Mouse (Mus musculus) intestine, embryonic 15.5 days (tissue): ENCODE results near the gene Asf1b. TPM values are rescaled to one million over a fixed set of nuclear protein-coding genes. Genes with fewer than 3 reads are reported as not detected.

Source experiments
- ATAC-seq: fragments of 200-750 bp; cut with Nextera tagmentation; 2 replicates; pipeline ENCODE4 v1.8.0; 2017; ENCODE audit warnings: moderate TSS enrichment, moderate library complexity
- H3K27ac ChIP-seq: fragments of 300-500 bp; sonication (generic); 2 replicates; pipeline ENCODE4 v1.5.1; 2015; ENCODE audit warnings: mild to moderate bottlenecking, inconsistent platforms
- H3K27me3 ChIP-seq: fragments of 300-500 bp; sonication (generic); replicated peaks from 2 replicates; pipeline ENCODE4 v1.6.1; 2015; ENCODE audit warnings: inconsistent platforms
- H3K36me3 ChIP-seq: fragments of 300-500 bp; sonication (generic); 2 replicates; pipeline ENCODE4 v1.6.1; 2015; ENCODE audit warnings: inconsistent platforms
- H3K4me1 ChIP-seq: fragments of 300-500 bp; sonication (generic); replicated peaks from 2 replicates; pipeline ENCODE4 v1.6.1; 2015; ENCODE audit warnings: inconsistent platforms
- H3K4me2 ChIP-seq: fragments of 300-500 bp; sonication (generic); replicated peaks from 2 replicates; pipeline ENCODE4 v1.6.1; 2015; ENCODE audit warnings: mild to moderate bottlenecking, inconsistent platforms
- H3K4me3 ChIP-seq: fragments of 300-500 bp; sonication (generic); replicated peaks from 2 replicates; pipeline ENCODE4 v1.5.1; 2015; ENCODE audit warnings: inconsistent platforms
- H3K9ac ChIP-seq: fragments of 300-500 bp; sonication (generic); 2 replicates; pipeline ENCODE4 v1.6.1; 2015; ENCODE audit warnings: inconsistent platforms
- H3K9me3 ChIP-seq: fragments of 300-500 bp; sonication (generic); 2 replicates; pipeline ENCODE4 v1.6.1; 2016; ENCODE audit warnings: inconsistent platforms
- WGBS: fragments of 180-500 bp; shearing (Covaris S2); methylation state at CpG from one replicate; pipeline ENCODE4 v1.1.7; 2015; 5-methylcytosine and 5-hydroxymethylcytosine counted together
- polyA plus RNA-seq: library from polyadenylated mRNA; unstranded; fragments of >200 nt; fragmentation: Nextera tagmentation; extraction: Ambion mirVana; gene quantifications from 2 replicates; pipeline ENCODE4 v1.2.1, GENCODE M21; 2015

Gene Asf1b
- polyA plus RNA-seq: 57.8 and 60.9 TPM in 2 replicates

DNA sequence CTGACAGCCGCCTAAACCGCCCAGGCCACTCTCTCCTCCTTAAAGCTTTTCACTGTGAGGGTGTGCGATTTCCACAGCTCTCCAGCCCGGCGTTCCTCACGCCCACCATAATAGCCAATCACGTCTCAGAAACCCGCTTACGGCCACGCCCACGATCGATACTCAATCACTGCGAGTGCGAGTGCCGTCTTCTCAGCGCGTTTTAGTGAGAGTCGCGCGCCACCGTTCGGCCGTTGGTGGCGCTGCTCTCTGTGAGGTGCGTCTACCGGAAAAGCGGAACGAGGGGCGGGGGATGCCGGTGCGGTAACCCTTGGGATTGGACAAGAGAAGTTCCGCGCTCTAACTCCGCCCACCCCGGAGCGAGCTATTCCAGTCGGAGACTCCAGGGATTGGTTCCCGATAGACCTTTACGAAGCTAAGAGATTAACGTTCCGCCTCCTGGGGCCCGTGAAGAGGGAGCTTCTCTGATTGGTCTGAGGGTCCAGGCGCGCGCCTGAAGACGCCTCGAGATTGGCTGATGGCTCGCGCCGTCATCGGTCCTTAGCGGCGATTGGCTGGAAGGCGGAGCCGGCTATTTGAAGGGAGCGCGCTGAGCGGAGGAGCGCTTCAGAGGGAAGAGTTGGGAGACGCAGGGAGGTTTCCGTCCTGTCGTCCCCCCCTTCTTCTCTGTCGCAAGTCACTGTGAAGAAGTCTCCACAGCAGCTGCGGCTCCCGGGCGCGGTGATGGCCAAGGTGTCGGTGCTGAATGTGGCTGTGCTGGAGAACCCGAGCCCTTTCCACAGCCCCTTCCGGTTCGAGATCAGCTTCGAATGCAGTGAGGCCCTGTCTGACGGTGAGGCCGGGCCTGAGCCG lies at the start of gene Asf1b, which contains the start of gene Gm10644:
TSS of gene Asf1b (plus strand) at position 402 of the 852 bp plus-strand sequence.
TSS of gene Gm10644 (minus strand) at position 100 of the 852 bp plus-strand sequence.
- Histone ChIP-seq H3K27me3 (no peaks in the 10 kb centered on the region), H3K9me3 (no peaks in the 10 kb centered on the region), H3K4me2 (peak within 1 kb of the TSS; percentile 90), H3K4me3 (peak within 1 kb of the TSS; percentile 73), H3K4me1 (peaks cover 11% of the 10 kb centered on the region), H3K9ac (peak within 1 kb of the TSS; percentile 73), H3K27ac (0 out of 2 replicates have a peak within 1 kb of the TSS, but pooled peaks have one; percentile 27), H3K36me3 (no peaks in the 10 kb centered on the region)
- peak; percentile 99 for ATAC-seq
- WGBS: under 1% methylated on average over 75 of the region's 75 CpGs

DNA sequence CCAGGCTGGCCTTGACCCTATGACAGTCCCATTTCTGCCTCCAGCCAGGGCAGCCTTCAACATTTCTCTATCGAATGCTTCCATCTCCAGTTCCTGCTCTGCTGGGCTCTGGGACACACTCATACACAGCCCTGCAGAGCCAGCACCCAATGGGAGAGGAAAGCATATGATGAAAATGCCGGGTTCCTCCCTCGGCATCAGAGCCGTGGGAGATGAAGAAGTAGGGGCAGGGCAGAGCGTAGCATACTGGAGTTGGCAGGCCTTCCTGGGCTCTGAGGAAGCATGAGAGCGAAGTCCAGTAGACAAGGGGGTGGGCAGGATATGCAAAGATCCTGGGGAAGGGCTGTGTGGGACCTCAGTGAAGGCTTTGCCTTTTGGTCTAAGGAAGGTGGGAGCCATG lies 46.7 kb upstream of the Asf1b start:
- H3K4me1 ChIP-seq: peaks cover 25% of the 10 kb centered on the region
- H3K4me2 ChIP-seq: no peak overlapping the region
- ATAC-seq: no peak
- no peak overlapping the region for H3K27ac ChIP-seq
- no peaks in the 10 kb centered on the region for H3K9me3 ChIP-seq
- no peaks in the 10 kb centered on the region for H3K36me3 ChIP-seq
- H3K9ac ChIP-seq: no peak overlapping the region
- H3K27me3 ChIP-seq: no peaks in the 10 kb centered on the region
- no peak overlapping the region for H3K4me3 ChIP-seq
- 66% methylated on average over 6 of the region's 6 CpGs for WGBS

DNA sequence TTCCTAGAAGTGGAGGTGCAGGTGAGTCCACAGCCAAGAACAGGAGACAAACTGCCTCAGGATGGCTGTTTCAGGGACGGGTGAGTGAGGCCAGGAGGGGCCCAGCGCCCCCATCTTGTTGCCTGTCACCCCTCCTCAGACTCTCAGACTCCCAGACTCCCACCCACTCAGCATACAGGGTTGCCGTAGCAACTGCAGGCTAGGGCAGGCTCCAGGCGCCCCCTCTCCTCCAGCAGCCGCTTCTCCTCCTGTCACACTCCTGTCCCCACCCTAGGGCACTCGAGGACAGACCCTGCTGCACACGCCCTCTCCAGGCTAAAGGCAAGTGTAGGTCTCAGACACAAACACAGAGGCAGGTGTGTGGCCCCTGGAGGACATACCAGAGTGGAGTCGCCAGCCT lies 46.0 kb upstream of the Asf1b start:
- Histone ChIP-seq H3K9me3 (no peaks in the 10 kb centered on the region), H3K27me3 (no peaks in the 10 kb centered on the region), H3K27ac (no peak overlapping the region), H3K4me1 (peaks cover 21% of the 10 kb centered on the region), H3K36me3 (no peaks in the 10 kb centered on the region), H3K4me2 (no peak overlapping the region), H3K9ac (no peak overlapping the region), H3K4me3 (no peak overlapping the region)
- 48% methylated on average over 8 of the region's 8 CpGs for WGBS
- ATAC-seq: no peak

DNA sequence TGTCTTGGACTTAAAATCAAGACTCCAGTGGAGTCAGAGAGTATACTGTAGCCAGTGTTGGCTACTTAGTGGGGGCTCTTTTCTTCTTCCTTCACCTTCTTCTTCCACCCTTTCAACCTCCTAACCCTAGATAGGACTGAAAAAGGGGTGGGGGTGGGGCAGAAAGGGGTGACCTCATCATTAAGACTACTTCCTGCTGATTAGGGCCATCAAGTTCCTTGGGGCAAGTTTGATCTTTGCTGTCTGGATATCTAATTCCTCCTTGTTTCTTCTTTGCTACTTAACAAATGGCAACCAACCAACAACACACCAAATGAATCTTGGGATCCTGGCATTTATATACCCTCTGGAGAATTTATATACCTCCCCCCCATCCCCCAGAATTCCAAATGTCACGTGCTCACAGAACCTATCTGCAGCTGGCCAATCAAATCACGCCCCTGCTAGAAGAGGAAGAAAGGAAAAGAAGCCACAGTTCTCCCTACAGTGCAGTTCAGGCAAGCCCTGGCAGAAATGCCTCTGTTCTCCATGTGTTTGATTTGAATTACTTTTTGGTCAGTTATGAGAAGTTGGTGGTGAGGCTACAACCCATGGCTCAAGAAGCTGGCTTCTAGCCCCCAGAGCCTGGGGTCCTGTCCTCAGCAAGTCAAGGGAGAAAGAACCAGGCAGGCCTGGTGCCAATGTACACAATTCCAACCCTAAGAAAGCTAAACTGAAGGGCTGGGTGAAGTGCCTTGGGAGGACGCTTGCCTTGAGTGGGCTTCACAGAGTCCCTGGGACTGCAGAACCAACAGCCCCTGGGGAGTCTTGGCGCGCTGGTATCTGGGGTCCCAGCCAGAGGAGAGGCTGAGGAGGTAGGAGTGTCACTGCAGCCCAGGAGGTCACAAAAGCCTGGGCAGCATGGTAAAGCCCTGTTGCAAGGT lies 43.2 kb upstream of the Asf1b start:
- Histone ChIP-seq H3K27me3 (no peaks in the 10 kb centered on the region), H3K4me2 (no peak overlapping the region), H3K4me3 (no peak overlapping the region), H3K9ac (no peak overlapping the region), H3K4me1 (peaks cover 26% of the 10 kb centered on the region), H3K36me3 (no peaks in the 10 kb centered on the region), H3K9me3 (no peaks in the 10 kb centered on the region), H3K27ac (no peak overlapping the region)
- ATAC-seq: no peak
- WGBS: 65% methylated on average over 5 of the region's 5 CpGs

DNA sequence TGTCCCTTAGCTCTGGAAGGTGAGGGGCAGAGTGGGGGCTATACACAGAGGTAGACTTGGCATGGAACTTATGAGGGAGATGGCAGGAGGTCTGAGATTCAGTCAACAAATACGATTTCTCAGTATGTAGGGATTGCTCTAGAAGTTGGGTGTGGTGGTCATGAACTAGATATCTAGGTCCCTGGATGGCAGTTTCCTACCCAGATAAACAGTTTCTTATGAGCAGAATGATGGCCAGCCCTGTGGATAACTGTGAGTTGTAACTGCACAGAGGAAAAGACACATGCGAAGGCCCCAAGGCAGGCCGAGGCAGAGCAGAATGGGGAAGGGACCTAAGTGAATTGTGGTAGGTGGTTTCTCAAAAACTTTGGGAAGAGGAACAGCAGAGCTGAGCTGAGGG lies 41.1 kb upstream of the Asf1b start:
- H3K27me3 ChIP-seq: no peaks in the 10 kb centered on the region
- WGBS: 90% methylated on average over 3 of the region's 3 CpGs
- no peak overlapping the region for H3K9ac ChIP-seq
- peaks cover 15% of the 10 kb centered on the region for H3K4me1 ChIP-seq
- H3K9me3 ChIP-seq: no peaks in the 10 kb centered on the region
- no peak for ATAC-seq
- H3K4me2 ChIP-seq: no peak overlapping the region
- H3K27ac ChIP-seq: no peak overlapping the region
- no peaks in the 10 kb centered on the region for H3K36me3 ChIP-seq
- no peak overlapping the region for H3K4me3 ChIP-seq

DNA sequence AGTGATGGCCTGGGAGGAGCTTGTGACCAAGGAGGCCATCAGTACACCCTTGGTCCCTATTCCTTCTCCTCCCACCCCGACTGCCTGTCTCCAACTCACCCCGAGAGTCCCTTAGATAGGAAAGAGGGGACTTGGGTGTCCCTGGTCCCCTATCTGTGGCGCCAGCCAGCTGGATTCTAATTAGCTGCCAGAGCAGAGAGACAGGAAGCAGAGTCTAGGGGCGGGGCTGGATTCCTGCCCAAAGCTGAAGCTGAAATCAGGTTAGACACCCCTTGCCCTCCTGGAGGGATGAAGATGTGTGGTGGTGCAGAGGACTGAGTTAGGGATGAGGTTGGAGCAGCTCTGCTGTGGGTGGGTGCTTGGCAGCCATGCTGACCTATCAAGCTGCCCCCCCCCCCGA lies 40.4 kb upstream of the Asf1b start:
- Histone ChIP-seq H3K27ac (no peak overlapping the region), H3K4me3 (no peak overlapping the region), H3K36me3 (no peaks in the 10 kb centered on the region), H3K9ac (no peak overlapping the region), H3K27me3 (no peaks in the 10 kb centered on the region), H3K4me1 (peaks cover 8% of the 10 kb centered on the region), H3K4me2 (no peak overlapping the region), H3K9me3 (no peaks in the 10 kb centered on the region)
- WGBS: 47% methylated on average over 5 of the region's 5 CpGs
- peak; percentile 13; the same call in 1 of the 2 replicates for ATAC-seq

DNA sequence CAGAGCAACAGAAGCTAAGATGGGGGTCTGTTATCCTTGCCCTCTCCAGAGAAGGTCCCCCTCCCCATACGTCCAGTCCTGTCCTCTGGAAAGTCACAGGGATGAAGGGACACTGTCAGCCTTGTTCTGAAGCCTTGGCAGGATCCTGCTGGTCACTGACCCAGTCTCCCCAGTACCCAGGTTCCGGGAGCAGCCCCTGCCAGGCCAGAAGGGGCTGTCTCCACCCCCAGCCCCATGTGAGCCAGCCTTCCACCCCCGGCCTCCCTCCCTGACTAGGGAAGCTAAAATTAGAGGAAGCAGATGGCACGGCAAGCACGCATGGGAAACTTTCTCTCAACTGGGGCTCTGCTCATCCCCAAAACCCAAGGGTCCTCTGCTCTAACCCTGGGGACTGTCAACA lies 39.3 kb upstream of the Asf1b start:
- WGBS: 84% methylated on average over 5 of the region's 5 CpGs
- no peak for ATAC-seq
- peaks cover 8% of the 10 kb centered on the region for H3K4me1 ChIP-seq

DNA sequence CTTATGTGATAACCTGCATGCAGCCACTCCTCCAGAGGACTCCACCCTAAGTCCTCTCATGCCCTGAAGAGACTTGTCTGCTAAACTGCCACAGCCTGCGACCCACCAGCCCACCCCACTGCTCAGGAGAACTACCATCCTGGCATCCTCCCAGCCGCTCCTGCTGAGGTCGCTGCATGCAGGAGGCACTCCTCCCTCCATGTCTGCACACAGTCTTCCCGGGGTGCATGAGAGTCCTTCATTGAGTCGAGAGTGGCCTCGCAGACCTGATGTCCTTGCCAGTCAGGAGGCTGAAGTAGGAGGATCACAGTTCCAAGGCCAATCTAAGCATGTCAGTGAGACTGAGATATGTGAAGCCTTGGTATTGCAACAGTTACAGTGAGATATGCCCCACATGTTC lies 37.7 kb upstream of the Asf1b start:
- Histone ChIP-seq H3K9me3 (no peaks in the 10 kb centered on the region), H3K27ac (no peak overlapping the region), H3K36me3 (peaks cover 6% of the 10 kb centered on the region; the same call in 1 of the 2 replicates), H3K4me1 (peaks cover 8% of the 10 kb centered on the region), H3K27me3 (no peaks in the 10 kb centered on the region), H3K4me2 (no peak overlapping the region), H3K9ac (no peak overlapping the region), H3K4me3 (no peak overlapping the region)
- WGBS: 79% methylated on average over 6 of the region's 6 CpGs
- ATAC-seq: no peak

More for the DNA sequence above, 39.3 kb upstream of the Asf1b start:
- Histone ChIP-seq H3K36me3 (peaks cover 3% of the 10 kb centered on the region; the same call in 1 of the 2 replicates), H3K9ac (no peak overlapping the region), H3K27ac (peak overlapping the region; percentile 9; the same call in 1 of the 2 replicates), H3K9me3 (no peaks in the 10 kb centered on the region), H3K27me3 (no peaks in the 10 kb centered on the region), H3K4me2 (no peak overlapping the region), H3K4me3 (no peak overlapping the region)

DNA sequence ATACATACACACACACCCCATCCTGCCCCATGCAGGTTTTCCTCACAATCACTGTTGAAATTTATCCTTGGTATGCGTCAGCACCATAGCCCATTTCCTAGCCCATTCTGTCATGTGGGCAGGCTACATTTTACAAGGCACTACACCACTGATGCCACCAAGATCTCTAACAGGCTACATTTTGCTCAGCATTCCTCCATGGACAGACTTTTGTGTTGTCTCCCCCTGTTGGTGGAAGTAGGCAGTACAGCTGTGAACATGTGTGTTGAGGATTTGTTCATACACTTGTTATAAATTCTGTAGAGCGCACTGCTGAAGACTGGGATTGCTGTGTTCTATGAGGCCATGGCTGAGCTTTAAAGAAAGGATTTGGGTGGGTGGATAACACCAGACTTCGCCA lies 33.7 kb upstream of the Asf1b start:
- no peak overlapping the region for H3K4me2 ChIP-seq
- 68% methylated on average over 3 of the region's 3 CpGs for WGBS
- H3K27ac ChIP-seq: no peak overlapping the region
- no peak overlapping the region for H3K4me3 ChIP-seq
- H3K27me3 ChIP-seq: no peaks in the 10 kb centered on the region
- H3K36me3 ChIP-seq: peaks cover 20% of the 10 kb centered on the region
- no peaks in the 10 kb centered on the region for H3K9me3 ChIP-seq
- peak; percentile 29; the same call in 1 of the 2 replicates for ATAC-seq
- H3K4me1 ChIP-seq: no peaks in the 10 kb centered on the region; the same call in 1 of the 2 replicates
- no peak overlapping the region for H3K9ac ChIP-seq

DNA sequence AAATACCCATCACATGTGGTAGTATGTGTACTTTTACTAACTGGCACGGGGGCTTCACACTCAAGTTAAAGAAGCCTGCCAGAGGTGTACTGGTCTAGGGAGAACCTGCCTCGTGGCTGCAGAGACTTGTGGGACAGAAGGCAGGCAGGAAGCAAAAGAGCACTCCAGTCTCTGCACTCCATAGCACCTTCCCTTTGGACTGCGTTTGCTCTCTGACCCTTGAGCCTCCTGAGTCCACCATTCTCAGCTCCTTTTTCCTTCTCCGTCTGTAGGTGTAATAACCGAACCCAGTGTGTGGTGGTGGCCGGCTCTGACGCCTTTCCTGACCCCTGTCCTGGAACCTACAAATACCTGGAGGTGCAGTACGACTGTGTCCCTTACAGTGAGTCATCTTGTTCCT lies 32.6 kb upstream of the Asf1b start:
- Histone ChIP-seq H3K4me3 (no peak overlapping the region), H3K9ac (no peak overlapping the region), H3K36me3 (peaks cover 20% of the 10 kb centered on the region), H3K27ac (no peak overlapping the region), H3K4me2 (no peak overlapping the region), H3K27me3 (no peaks in the 10 kb centered on the region), H3K9me3 (no peaks in the 10 kb centered on the region), H3K4me1 (no peaks in the 10 kb centered on the region; the same call in 1 of the 2 replicates)
- no peak for ATAC-seq
- 90% methylated on average over 8 of the region's 8 CpGs for whole genome bisulfite sequencing

DNA sequence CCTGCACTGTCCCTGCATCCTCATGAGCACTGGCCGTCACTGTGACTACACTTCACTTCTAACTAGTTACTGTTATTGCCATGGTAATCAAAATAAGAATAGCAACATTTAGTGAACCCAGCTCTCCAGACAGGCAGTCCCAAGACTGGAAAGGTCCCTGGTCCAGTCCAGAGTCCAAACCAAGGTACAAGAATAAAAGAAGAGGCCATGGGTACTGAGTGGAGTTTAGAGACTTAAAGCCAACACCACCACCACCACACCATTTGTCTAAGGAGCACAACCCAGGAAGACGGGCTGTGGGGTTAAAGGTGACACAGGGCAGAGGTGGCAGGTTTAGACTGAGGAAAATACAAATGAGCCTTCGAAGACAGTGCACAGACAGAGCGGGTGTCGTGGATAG lies 30.7 kb upstream of the Asf1b start:
- no peak for ATAC-seq
- Histone ChIP-seq H3K9ac (no peak overlapping the region), H3K27ac (no peak overlapping the region), H3K4me3 (no peak overlapping the region), H3K36me3 (peaks cover 20% of the 10 kb centered on the region), H3K27me3 (no peaks in the 10 kb centered on the region), H3K9me3 (no peaks in the 10 kb centered on the region), H3K4me2 (no peak overlapping the region), H3K4me1 (no peaks in the 10 kb centered on the region)
- WGBS: 80% methylated on average over 5 of the region's 5 CpGs

DNA sequence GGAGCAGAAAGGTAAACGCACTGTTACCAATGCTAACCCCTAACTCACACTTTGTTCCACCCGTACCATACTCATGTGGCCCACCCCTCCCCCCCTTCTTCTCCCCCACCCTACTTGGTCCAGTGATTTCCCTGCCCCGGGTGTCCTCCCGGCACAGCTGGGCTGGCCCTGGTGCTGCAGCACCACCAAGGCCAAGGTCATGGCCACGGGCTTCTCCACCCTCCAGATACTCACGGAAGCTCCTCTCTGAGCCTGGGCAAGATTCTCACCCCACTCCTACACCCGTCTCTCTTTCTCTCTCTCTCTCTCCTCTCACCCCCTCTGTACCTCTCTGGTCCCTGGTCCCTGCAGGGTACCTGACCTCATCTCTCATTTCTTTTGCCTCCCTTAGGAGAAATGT lies 29.0 kb upstream of the Asf1b start:
- no peak for ATAC-seq
- no peaks in the 10 kb centered on the region for H3K27me3 ChIP-seq
- no peak overlapping the region for H3K9ac ChIP-seq
- H3K4me3 ChIP-seq: no peak overlapping the region
- H3K9me3 ChIP-seq: no peaks in the 10 kb centered on the region
- 74% methylated on average over 7 of the region's 7 CpGs for WGBS
- no peak overlapping the region for H3K4me2 ChIP-seq
- H3K36me3 ChIP-seq: peaks cover 20% of the 10 kb centered on the region
- H3K4me1 ChIP-seq: no peaks in the 10 kb centered on the region
- H3K27ac ChIP-seq: no peak overlapping the region
